Mouse (Mus musculus) forebrain, embryonic 10.5 days (tissue): ENCODE data around the gene Ifitm3. TPM values are rescaled to one million over a fixed set of nuclear protein-coding genes. Genes with fewer than 3 reads are reported as not detected.
"Not testable (repeated sequence)": the region's sequence is repeated elsewhere in the genome, so short reads cannot be mapped to it uniquely, and the experiment has no call there.

Experiments
- DNase-seq: peaks from one replicate; pipeline ENCODE4 v3.0.0-alpha.2; 2017; ENCODE audit warnings: low spot score; ENCODE audit errors: extremely low spot score
- H3K27ac ChIP-seq: fragments of 300-500 bp; sonication (generic); 2 replicates; pipeline ENCODE4 v1.5.1; 2016; ENCODE audit warnings: mild to moderate bottlenecking
- H3K27me3 ChIP-seq: fragments of 300-500 bp; sonication (generic); 2 replicates; pipeline ENCODE4 v1.6.1; 2016; ENCODE audit warnings: mild to moderate bottlenecking; ENCODE audit not compliant: poor library complexity, severe bottlenecking
- H3K36me3 ChIP-seq: fragments of 300-500 bp; sonication (generic); replicated peaks from 2 replicates; pipeline ENCODE4 v1.6.1; 2016; ENCODE audit warnings: mild to moderate bottlenecking, moderate library complexity
- H3K4me1 ChIP-seq: fragments of 300-500 bp; sonication (generic); 2 replicates; pipeline ENCODE4 v1.6.1; 2016
- H3K4me3 ChIP-seq: fragments of 300-500 bp; sonication (generic); 2 replicates; pipeline ENCODE4 v1.5.1; 2016; ENCODE audit warnings: mild to moderate bottlenecking, moderate library complexity
- H3K9me3 ChIP-seq: fragments of 300-500 bp; sonication (generic); 2 replicates; pipeline ENCODE4 v1.6.1; 2016; ENCODE audit warnings: mild to moderate bottlenecking, moderate library complexity
- WGBS: fragments of 180-500 bp; shearing (Covaris S2); methylation state at CpG from one replicate; pipeline ENCODE4 v1.1.7; 2016; 5-methylcytosine and 5-hydroxymethylcytosine counted together
- polyA plus RNA-seq: library from polyadenylated mRNA; unstranded; fragments of >200 nt; fragmentation: Nextera tagmentation; extraction: Ambion mirVana; gene quantifications from 2 replicates; pipeline ENCODE4 v1.2.1, GENCODE M21; 2016

Ifitm3 gene
- polyA plus RNA-seq, 1 experiment from 2014 or later: 10.8 TPM

GRCm38 (mm10) chr7:141046931-141047580, 36.5 kb upstream of the Ifitm3 start:
- H3K4me3 ChIP-seq: peak overlapping the region; percentile 47
- H3K9me3 ChIP-seq: no peaks in the 10 kb centered on the region
- H3K4me1 ChIP-seq: peaks cover 21% of the 10 kb centered on the region
- WGBS: 78% methylated on average over 6 of the region's 6 CpGs
- H3K27me3 ChIP-seq: peaks cover 11% of the 10 kb centered on the region
- H3K27ac ChIP-seq: peak overlapping the region; percentile 48; the same call in 1 of the 2 replicates
- no peaks in the 10 kb centered on the region for H3K36me3 ChIP-seq
- DNase-seq: no peak

- Histone ChIP-seq H3K27me3 (peaks cover 11% of the 10 kb centered on the region), H3K4me3 (no peak overlapping the region), H3K4me1 (peaks cover 16% of the 10 kb centered on the region), H3K9me3 (no peaks in the 10 kb centered on the region; the same call in 1 of the 2 replicates), H3K27ac (no peak overlapping the region), H3K36me3 (no peaks in the 10 kb centered on the region)
- WGBS: 49% methylated on average over 4 of the region's 4 CpGs
- DNase-seq: no peak
Measured at GRCm38 (mm10) chr7:141042539-141042938, 32.0 kb upstream of the Ifitm3 start.

- 51% methylated on average over 5 of the region's 5 CpGs for WGBS
- Histone ChIP-seq H3K4me3 (no peak overlapping the region), H3K36me3 (no peaks in the 10 kb centered on the region), H3K27ac (no peak overlapping the region; the same call in 1 of the 2 replicates), H3K27me3 (peaks cover 3% of the 10 kb centered on the region), H3K4me1 (0 out of 2 replicates have a peak, but pooled peaks cover 8% of the 10 kb centered on the region), H3K9me3 (no peaks in the 10 kb centered on the region; the same call in 1 of the 2 replicates)
- DNase-seq: no peak
Measured at GRCm38 (mm10) chr7:141041661-141042060, 31.1 kb upstream of the Ifitm3 start.

GRCm38 (mm10) chr7:141040867-141041606, 30.5 kb upstream of the Ifitm3 start:
- Histone ChIP-seq H3K9me3 (no peaks in the 10 kb centered on the region; the same call in 1 of the 2 replicates), H3K27me3 (no peaks in the 10 kb centered on the region), H3K4me1 (0 out of 2 replicates have a peak, but pooled peaks cover 8% of the 10 kb centered on the region), H3K4me3 (no peak overlapping the region), H3K27ac (no peak overlapping the region), H3K36me3 (no peaks in the 10 kb centered on the region)
- no peak for DNase-seq
- 54% methylated on average over 6 of the region's 9 CpGs for WGBS

GRCm38 (mm10) chr7:141039386-141040107, 29.0 kb upstream of the Ifitm3 start:
- no peaks in the 10 kb centered on the region; the same call in 1 of the 2 replicates for H3K9me3 ChIP-seq
- no peak for DNase-seq
- WGBS: 92% methylated on average over 4 of the region's 4 CpGs
- H3K27ac ChIP-seq: no peak overlapping the region
- no peak overlapping the region for H3K4me3 ChIP-seq
- H3K27me3 ChIP-seq: no peaks in the 10 kb centered on the region
- no peaks in the 10 kb centered on the region for H3K36me3 ChIP-seq
- H3K4me1 ChIP-seq: 0 out of 2 replicates have a peak, but pooled peaks cover 8% of the 10 kb centered on the region

GRCm38 (mm10) chr7:141038090-141039032, 27.8 kb upstream of the Ifitm3 start:
- H3K4me1 ChIP-seq: 0 out of 2 replicates have a peak, but pooled peaks cover 10% of the 10 kb centered on the region
- 84% methylated on average over 20 of the region's 21 CpGs for WGBS
- no peaks in the 10 kb centered on the region; the same call in 1 of the 2 replicates for H3K9me3 ChIP-seq
- H3K4me3 ChIP-seq: no peak overlapping the region
- H3K36me3 ChIP-seq: no peaks in the 10 kb centered on the region
- no peak overlapping the region for H3K27ac ChIP-seq
- no peaks in the 10 kb centered on the region for H3K27me3 ChIP-seq
- DNase-seq: no peak

- not testable (repeated sequence) for H3K4me3 ChIP-seq, H3K27ac ChIP-seq, DNase-seq, H3K36me3 ChIP-seq, H3K4me1 ChIP-seq, H3K9me3 ChIP-seq, H3K27me3 ChIP-seq
- WGBS: 90% methylated on average over 1 of the region's 2 CpGs
Measured at GRCm38 (mm10) chr7:141036624-141037023, 26.1 kb upstream of the Ifitm3 start.

GRCm38 (mm10) chr7:141032458-141033167, 22.0 kb upstream of the Ifitm3 start:
- H3K9me3 ChIP-seq: no peaks in the 10 kb centered on the region
- no peak for DNase-seq
- H3K36me3 ChIP-seq: no peaks in the 10 kb centered on the region
- no peak overlapping the region for H3K4me3 ChIP-seq
- 80% methylated on average over 9 of the region's 9 CpGs for WGBS
- H3K27me3 ChIP-seq: no peaks in the 10 kb centered on the region
- H3K27ac ChIP-seq: no peak overlapping the region
- H3K4me1 ChIP-seq: peaks cover 10% of the 10 kb centered on the region; the same call in 1 of the 2 replicates

GRCm38 (mm10) chr7:141030390-141030789, 19.8 kb upstream of the Ifitm3 start:
- Histone ChIP-seq H3K4me3 (no peak overlapping the region), H3K27me3 (no peaks in the 10 kb centered on the region), H3K9me3 (no peaks in the 10 kb centered on the region), H3K4me1 (peaks cover 28% of the 10 kb centered on the region), H3K36me3 (no peaks in the 10 kb centered on the region), H3K27ac (no peak overlapping the region)
- DNase-seq: no peak
- 45% methylated on average over 3 of the region's 3 CpGs for WGBS

- no peaks in the 10 kb centered on the region for H3K9me3 ChIP-seq
- H3K27me3 ChIP-seq: no peaks in the 10 kb centered on the region
- H3K36me3 ChIP-seq: no peaks in the 10 kb centered on the region
- no peak within 1 kb of the TSS for H3K4me3 ChIP-seq
- no peak within 1 kb of the TSS for H3K27ac ChIP-seq
- 94% methylated on average over 2 of the region's 2 CpGs for WGBS
- peaks cover 37% of the 10 kb centered on the region for H3K4me1 ChIP-seq
- DNase-seq: no peak
Measured at GRCm38 (mm10) chr7:141028831-141029230, 18.3 kb upstream of the Ifitm3 start, which contains the start of gene Gm17387. Gene Gm17387 (plus strand): TSS chr7:141029131.

GRCm38 (mm10) chr7:141026740-141027098, 16.1 kb upstream of the Ifitm3 start:
- Histone ChIP-seq H3K4me3 (no peak overlapping the region), H3K27ac (peak overlapping the region; percentile 86)
- no peak for DNase-seq

More at GRCm38 (mm10) chr7:141026740-141027098, 16.1 kb upstream of the Ifitm3 start:
- no peaks in the 10 kb centered on the region for H3K27me3 ChIP-seq
- no peaks in the 10 kb centered on the region for H3K9me3 ChIP-seq
- 55% methylated on average over 5 of the region's 5 CpGs for WGBS
- H3K36me3 ChIP-seq: no peaks in the 10 kb centered on the region
- H3K4me1 ChIP-seq: peaks cover 34% of the 10 kb centered on the region
